Mouse (Mus musculus) monocyte, adult 5-6 weeks (primary cell): ENCODE measurements around the gene Gp1ba. TPM values are rescaled to one million over a fixed set of nuclear protein-coding genes. Genes with fewer than 3 reads are reported as not detected.
A peak's percentile ranks its signal among the peaks of the same experiment; 100 is the strongest.

ENCODE experiments used
- ATAC-seq: fragments of 153-309, 156-312 bp; replicated peaks from 2 replicates; pipeline ENCODE4 v1.8.0; 2017; ENCODE audit warnings: mild to moderate bottlenecking; ENCODE audit not compliant: low TSS enrichment, insufficient number of reproducible peaks, severe bottlenecking, poor library complexity, low FRiP score
- total RNA-seq: library from RNA; stranded (forward); fragments of 200-1000, 200-491, 200-594 nt; gene quantifications from 3 replicates; pipeline ENCODE4 v1.2.3, GENCODE M21; 2017

Gp1ba gene
- 0.57 to 3.3 TPM in 2 of 3 replicates, not detected in the other for total RNA-seq

GRCm38 (mm10) chr11:70638714-70639278, at the start of gene Gp1ba:
Gene Gp1ba (plus strand): TSS chr11:70639122.
- ATAC-seq, result no peak

- ATAC-seq, result no peak
Measured at GRCm38 (mm10) chr11:70591733-70592132, 47.2 kb upstream of the Gp1ba start.

GRCm38 (mm10) chr11:70594253-70594989, 44.5 kb upstream of the Gp1ba start:
- no peak for ATAC-seq

GRCm38 (mm10) chr11:70595638-70596037, 43.3 kb upstream of the Gp1ba start:
- peak; percentile 71 for ATAC-seq

GRCm38 (mm10) chr11:70596094-70596493, 42.8 kb upstream of the Gp1ba start:
- ATAC-seq, result 0 out of 2 replicates have a peak, but pooled peaks have one; percentile 7

GRCm38 (mm10) chr11:70597301-70597700, 41.6 kb upstream of the Gp1ba start:
- peak; percentile 40 for ATAC-seq

GRCm38 (mm10) chr11:70598451-70598953, 40.4 kb upstream of the Gp1ba start:
- ATAC-seq, result no peak

- ATAC-seq, result peak; percentile 74
Measured at GRCm38 (mm10) chr11:70605024-70605566, 33.8 kb upstream of the Gp1ba start.

GRCm38 (mm10) chr11:70606717-70607116, 32.2 kb upstream of the Gp1ba start:
- no peak for ATAC-seq

GRCm38 (mm10) chr11:70607611-70608010, 31.3 kb upstream of the Gp1ba start:
- no peak for ATAC-seq

- ATAC-seq, result no peak
Measured at GRCm38 (mm10) chr11:70608381-70609066, 30.4 kb upstream of the Gp1ba start.

- no peak for ATAC-seq
Measured at GRCm38 (mm10) chr11:70610752-70611151, 28.2 kb upstream of the Gp1ba start.

GRCm38 (mm10) chr11:70612505-70612904, 26.4 kb upstream of the Gp1ba start:
- ATAC-seq, result no peak

- ATAC-seq, result peak; percentile 89
Measured at GRCm38 (mm10) chr11:70615074-70615473, 23.8 kb upstream of the Gp1ba start.

- no peak for ATAC-seq
Measured at GRCm38 (mm10) chr11:70615516-70616093, 23.3 kb upstream of the Gp1ba start, which contains the start of gene 4930544D05Rik. Gene 4930544D05Rik (plus strand): TSS chr11:70615848.

- no peak for ATAC-seq
Measured at GRCm38 (mm10) chr11:70619101-70619500, 19.8 kb upstream of the Gp1ba start, which contains the start of gene Chrne. Gene Chrne (minus strand): TSS chr11:70619216.

GRCm38 (mm10) chr11:70621972-70622814, 16.7 kb upstream of the Gp1ba start:
- no peak for ATAC-seq
